Mouse (Mus musculus) limb, embryonic 14.5 days (tissue): Measurements from ENCODE around the gene Cfap57. TPM values are rescaled to one million over a fixed set of nuclear protein-coding genes. Genes with fewer than 3 reads are reported as not detected.

ENCODE experiments used
- ATAC-seq: fragments of 200-750 bp; cut with Nextera tagmentation; 2 replicates; pipeline ENCODE4 v1.8.0; 2017; ENCODE audit warnings: low read depth, moderate number of reproducible peaks, moderate TSS enrichment; ENCODE audit not compliant: low FRiP score
- DNase-seq: peaks from one replicate; pipeline ENCODE4 v3.0.0-alpha.2; 2015; ENCODE audit warnings: low spot score
- H3K27ac ChIP-seq: fragments of 300-500 bp; sonication (generic); replicated peaks from 2 replicates; pipeline ENCODE4 v1.5.1; 2014; ENCODE audit warnings: low read depth, mild to moderate bottlenecking, low read length, moderate library complexity, mixed read lengths
- H3K27me3 ChIP-seq: fragments of 300-500 bp; sonication (generic); 2 replicates; pipeline ENCODE4 v1.6.1; 2014; ENCODE audit warnings: low read length, mixed read lengths; ENCODE audit not compliant: control insufficient read depth, insufficient read depth
- H3K36me3 ChIP-seq: fragments of 300-500 bp; sonication (generic); 2 replicates; pipeline ENCODE4 v1.6.1; 2014; ENCODE audit warnings: mild to moderate bottlenecking, low read length, moderate library complexity, mixed read lengths; ENCODE audit not compliant: control insufficient read depth, insufficient read depth
- H3K4me1 ChIP-seq: fragments of 300-500 bp; sonication (generic); 2 replicates; pipeline ENCODE4 v1.6.1; 2014; ENCODE audit warnings: antibody characterized with exemption, low read length, mixed read lengths; ENCODE audit not compliant: control insufficient read depth, insufficient read depth
- H3K4me2 ChIP-seq: fragments of 300-500 bp; sonication (generic); replicated peaks from 2 replicates; pipeline ENCODE4 v1.6.1; 2014; ENCODE audit warnings: low read depth, mild to moderate bottlenecking, low read length, moderate library complexity; ENCODE audit not compliant: severe bottlenecking
- H3K4me3 ChIP-seq: fragments of 300-500 bp; sonication (generic); replicated peaks from 2 replicates; pipeline ENCODE4 v1.5.1; 2014; ENCODE audit warnings: low read length
- H3K9ac ChIP-seq: fragments of 300-500 bp; sonication (generic); 2 replicates; pipeline ENCODE4 v1.6.1; 2014; ENCODE audit warnings: mild to moderate bottlenecking, low read depth, low read length, moderate library complexity; ENCODE audit not compliant: severe bottlenecking
- H3K9me3 ChIP-seq: fragments of 300-500 bp; sonication (generic); 2 replicates; pipeline ENCODE4 v1.6.1; 2016; ENCODE audit warnings: low read length; ENCODE audit not compliant: control insufficient read depth
- POLR2A ChIP-seq: fragments of 200-500 bp; IDR thresholded peaks from 2 replicates; pipeline ENCODE4 v1.8.0; 2012; ENCODE audit warnings: inconsistent platforms, mild to moderate bottlenecking, moderate library complexity, borderline replicate concordance; ENCODE audit not compliant: insufficient read depth, insufficient read length; ENCODE audit errors: extremely low read depth
- WGBS: fragments of 180-500 bp; shearing (Covaris S2); extraction: QIAGEN DNeasy Blood & Tissue Kit; methylation state at CpG from one replicate; pipeline ENCODE4 v1.1.7; 2014; 5-methylcytosine and 5-hydroxymethylcytosine counted together
- polyA plus RNA-seq, 2 experiments: library from polyadenylated mRNA; depleted of rRNA in 1 of 2; stranded (reverse) in 1 of 2; unstranded in 1 of 2; fragments of >200 nt; fragmentation: Nextera tagmentation in 1 of 2; extraction: Ambion mirVana in 1 of 2; gene quantifications; 2 replicates each; pipeline versions ENCODE4 v1.2.1 to v1.2.3; 2012 to 2014

Gene Cfap57
- polyA plus RNA-seq, 2 experiments, result 0.18 to 0.65 TPM

- Histone ChIP-seq H3K27ac (no peak overlapping the region), H3K9ac (no peak overlapping the region), H3K4me3 (no peak overlapping the region), H3K36me3 (no peaks in the 10 kb centered on the region), H3K4me2 (no peak overlapping the region), H3K9me3 (no peaks in the 10 kb centered on the region), H3K4me1 (no peaks in the 10 kb centered on the region), H3K27me3 (no peaks in the 10 kb centered on the region)
- TF ChIP-seq POLR2A, result no peak
- ATAC-seq (no peak), DNase-seq (no peak)
- 84% methylated on average over 6 of the region's 6 CpGs for WGBS
Observed at GRCm38 (mm10) chr4:118535610-118536009, 85.0 kb downstream of the Cfap57 start.

GRCm38 (mm10) chr4:118533605-118534004, 87.0 kb downstream of the Cfap57 start:
- Histone ChIP-seq H3K9ac (no peak overlapping the region), H3K27me3 (no peaks in the 10 kb centered on the region), H3K27ac (no peak overlapping the region), H3K36me3 (no peaks in the 10 kb centered on the region), H3K9me3 (no peaks in the 10 kb centered on the region), H3K4me1 (no peaks in the 10 kb centered on the region), H3K4me2 (no peak overlapping the region), H3K4me3 (no peak overlapping the region)
- TF ChIP-seq POLR2A, result no peak
- no peak for ATAC-seq
- 86% methylated on average over 7 of the region's 7 CpGs for WGBS
- no peak for DNase-seq

- Histone ChIP-seq H3K4me1 (no peaks in the 10 kb centered on the region), H3K4me2 (no peak overlapping the region), H3K4me3 (no peak overlapping the region), H3K36me3 (no peaks in the 10 kb centered on the region), H3K9me3 (no peaks in the 10 kb centered on the region), H3K27me3 (no peaks in the 10 kb centered on the region), H3K27ac (no peak overlapping the region), H3K9ac (no peak overlapping the region)
- WGBS, result 59% methylated on average over 3 of the region's 4 CpGs
- no peak for ATAC-seq
- TF ChIP-seq POLR2A, result no peak
- no peak for DNase-seq
Observed at GRCm38 (mm10) chr4:118533156-118533555, 87.4 kb downstream of the Cfap57 start.

- 73% methylated on average over 5 of the region's 5 CpGs for WGBS
- H3K9ac ChIP-seq, result no peak overlapping the region
- no peak overlapping the region for H3K4me3 ChIP-seq
- no peaks in the 10 kb centered on the region for H3K9me3 ChIP-seq
- H3K4me1 ChIP-seq, result no peaks in the 10 kb centered on the region
- DNase-seq (no peak), ATAC-seq (no peak)
- no peak for TF ChIP-seq POLR2A
- H3K27me3 ChIP-seq, result no peaks in the 10 kb centered on the region
- H3K27ac ChIP-seq, result no peak overlapping the region
- no peak overlapping the region for H3K4me2 ChIP-seq
- no peaks in the 10 kb centered on the region for H3K36me3 ChIP-seq
Observed at GRCm38 (mm10) chr4:118532663-118533062, 87.9 kb downstream of the Cfap57 start.

- H3K27me3 ChIP-seq, result no peaks in the 10 kb centered on the region
- DNase-seq (no peak), ATAC-seq (no peak)
- H3K36me3 ChIP-seq, result no peaks in the 10 kb centered on the region
- 69% methylated on average over 6 of the region's 6 CpGs for WGBS
- H3K4me3 ChIP-seq, result no peak overlapping the region
- no peak overlapping the region for H3K9ac ChIP-seq
- no peak overlapping the region for H3K4me2 ChIP-seq
- H3K27ac ChIP-seq, result no peak overlapping the region
- no peaks in the 10 kb centered on the region for H3K4me1 ChIP-seq
- no peak for TF ChIP-seq POLR2A
- no peaks in the 10 kb centered on the region for H3K9me3 ChIP-seq
Observed at GRCm38 (mm10) chr4:118527720-118528119, 92.9 kb downstream of the Cfap57 start.

- WGBS, result 42% methylated on average over 5 of the region's 5 CpGs
- no peak overlapping the region for H3K4me3 ChIP-seq
Observed at GRCm38 (mm10) chr4:118527335-118527681, 93.3 kb downstream of the Cfap57 start.

More at GRCm38 (mm10) chr4:118527335-118527681, 93.3 kb downstream of the Cfap57 start:
- DNase-seq (no peak), ATAC-seq (no peak)
- no peaks in the 10 kb centered on the region for H3K9me3 ChIP-seq
- no peak overlapping the region for H3K9ac ChIP-seq
- no peak overlapping the region for H3K27ac ChIP-seq
- TF ChIP-seq POLR2A, result no peak
- no peak overlapping the region for H3K4me2 ChIP-seq
- H3K36me3 ChIP-seq, result no peaks in the 10 kb centered on the region
- no peaks in the 10 kb centered on the region for H3K27me3 ChIP-seq
- no peaks in the 10 kb centered on the region for H3K4me1 ChIP-seq
